Mouse (Mus musculus): Measurements from ENCODE around the gene Rbm17. TPM values are rescaled to one million over a fixed set of nuclear protein-coding genes. Genes with fewer than 3 reads are reported as not detected.

The Rbm17 gene
- total and polyA plus RNA-seq, 3 experiments: 199 to 405 (median 239) TPM

- no peak for TF ChIP-seq KAT2A (IDR thresholded peaks at IDR 0.05; ENCODE audit: insufficient replicate concordance, low read length)
- TF ChIP-seq MXI1 (IDR thresholded peaks at IDR 0.05; ENCODE audit: low read depth, low read length): no peak
- TF ChIP-seq JUND (conservative IDR thresholded peaks at IDR 0.05; ENCODE audit: low read depth, low read length): no peak
- no peak for TF ChIP-seq ELF1 (IDR thresholded peaks at IDR 0.05; ENCODE audit: low read depth, low read length)
- TF ChIP-seq CTCF (conservative IDR thresholded peaks at IDR 0.05 in 1 of 2, IDR thresholded peaks at IDR 0.05 in 1 of 2; ENCODE audit: low read depth in 2 of 2, low read length in 2 of 2): no peak
- dilution Hi-C loops (cut with MboI; ENCODE audit: extremely low pct_ligation_motif_present, extremely low pct_unique_long_range_greater_than_20kb, low sequenced_read_pairs): no loop called here
- peaks cover 20 to 71% of the 10 kb centered on the region in 2 experiments for H3K4me1 ChIP-seq (ENCODE audit: control insufficient read depth in 1 of 2, insufficient read depth in 2 of 2)
These were observed 48.2 kb upstream of the Rbm17 start for GRCm38 (mm10) chr2:11652196-11652595.

DNA sequence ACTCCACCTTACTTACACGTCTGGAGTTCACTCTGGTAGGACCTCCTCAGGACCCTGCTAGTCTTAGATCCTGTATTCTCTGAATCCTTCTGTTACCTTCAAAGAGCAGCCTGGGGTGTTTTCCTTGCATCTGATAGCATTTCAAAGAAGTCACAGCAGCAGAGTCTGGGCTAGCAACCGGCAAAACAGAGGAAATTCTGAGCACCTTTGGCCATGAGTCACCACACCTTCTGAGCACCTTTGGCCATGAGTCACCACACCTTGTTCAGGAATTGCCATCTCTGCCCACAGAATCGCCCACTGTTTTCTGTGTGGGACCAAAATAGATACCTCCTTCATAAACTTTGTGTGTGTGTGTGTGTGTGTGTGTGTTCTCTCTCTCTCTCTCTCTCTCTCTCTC lies 47.5 kb upstream of the Rbm17 start:
- no peaks in the 10 kb centered on the region for H3K27me3 ChIP-seq (replicated peaks)

More at GRCm38 (mm10) chr2:11652196-11652595, 48.2 kb upstream of the Rbm17 start:
- DNase-seq (ENCODE audit: extremely low read depth): no peak
- in situ Hi-C loops (cut with MboI; ENCODE audit: low pct_ligation_motif_present, low pct_unique_long_range_greater_than_20kb, low sequenced_read_pairs): no loop called here
- 0 out of 2 replicates have a peak overlapping the region, but pooled peaks have one; percentile 53 for H3K27ac ChIP-seq (ENCODE audit: insufficient read depth, low read depth)
- no peaks in the 10 kb centered on the region for H3K27me3 ChIP-seq (replicated peaks)
- peaks cover 4 to 7% of the 10 kb centered on the region in 2 experiments for H3K36me3 ChIP-seq (replicated peaks in 1 of 2; ENCODE audit: control insufficient read depth in 1 of 2, insufficient read depth in 1 of 2, low read length in 1 of 2)
- peaks cover 4% of the 10 kb centered on the region for H3K79me2 ChIP-seq (replicated peaks; ENCODE audit: control insufficient read depth, extremely low read depth, insufficient read depth, poor library complexity, severe bottlenecking)
- no peaks in the 10 kb centered on the region for H3K9me3 ChIP-seq (replicated peaks; ENCODE audit: low read length)
- H3K9ac ChIP-seq (ENCODE audit: insufficient read depth, low read depth): no peak overlapping the region
- no peak overlapping the region for H3K4me3 ChIP-seq (replicated peaks in 1 of 3; ENCODE audit: low read depth in 2 of 3, low read length in 2 of 3, poor library complexity in 1 of 3)
- no peak overlapping the region for H3K4me2 ChIP-seq (ENCODE audit: insufficient read depth, low read depth, poor library complexity, severe bottlenecking)

DNA sequence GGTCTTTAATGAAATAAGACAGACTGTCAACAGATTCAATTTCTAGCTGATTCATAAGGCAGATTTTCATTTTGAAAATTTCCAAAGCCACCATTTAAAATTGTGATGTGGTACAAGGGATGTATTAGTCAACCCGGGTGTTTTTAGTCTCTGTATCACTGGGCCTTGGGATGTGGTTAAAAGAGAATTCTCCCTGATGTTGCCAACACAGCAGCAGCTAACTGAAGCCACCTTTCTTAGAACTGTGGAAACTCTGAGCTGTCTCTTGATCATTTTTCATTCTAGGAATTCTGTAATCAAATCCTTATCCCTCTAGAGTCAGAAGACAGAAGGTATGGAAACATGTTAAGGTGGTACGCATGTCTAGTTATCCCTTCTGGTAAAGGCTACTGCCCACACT lies 41.3 kb upstream of the Rbm17 start:
- no peak overlapping the region; the same call in 1 of the 2 replicates for H3K27ac ChIP-seq (ENCODE audit: insufficient read depth, low read depth)
- H3K9ac ChIP-seq (ENCODE audit: insufficient read depth, low read depth): peak overlapping the region; percentile 57; the same call in 1 of the 2 replicates
- no peak overlapping the region for H3K4me3 ChIP-seq (replicated peaks in 1 of 3; ENCODE audit: low read depth in 2 of 3, low read length in 2 of 3, poor library complexity in 1 of 3)
- no peaks in the 10 kb centered on the region for H3K9me3 ChIP-seq (replicated peaks; ENCODE audit: low read length)
- H3K27me3 ChIP-seq (replicated peaks): no peaks in the 10 kb centered on the region
- DNase-seq (ENCODE audit: extremely low read depth): no peak
- H3K36me3 ChIP-seq (replicated peaks in 1 of 2; ENCODE audit: control insufficient read depth in 1 of 2, insufficient read depth in 1 of 2, low read length in 1 of 2): peaks cover 4 to 7% of the 10 kb centered on the region in 2 experiments
- H3K4me1 ChIP-seq (ENCODE audit: control insufficient read depth in 1 of 2, insufficient read depth in 2 of 2): peaks cover 13 to 77% of the 10 kb centered on the region in 2 experiments
- dilution Hi-C loops (cut with MboI; ENCODE audit: extremely low pct_ligation_motif_present, extremely low pct_unique_long_range_greater_than_20kb, low sequenced_read_pairs): no loop called here
- in situ Hi-C loops (cut with MboI; ENCODE audit: low pct_ligation_motif_present, low pct_unique_long_range_greater_than_20kb, low sequenced_read_pairs): no loop called here
- H3K4me2 ChIP-seq (ENCODE audit: insufficient read depth, low read depth, poor library complexity, severe bottlenecking): peak overlapping the region; percentile 58; the same call in 1 of the 2 replicates
- H3K79me2 ChIP-seq (replicated peaks; ENCODE audit: control insufficient read depth, extremely low read depth, insufficient read depth, poor library complexity, severe bottlenecking): peaks cover 22% of the 10 kb centered on the region
- TF ChIP-seq BHLHE40 (IDR thresholded peaks at IDR 0.05; ENCODE audit: low read depth, low read length): 0 out of 2 replicates have a peak, but pooled peaks have one; percentile 1
- no peak for TF ChIP-seq SMC3 (IDR thresholded peaks at IDR 0.05; ENCODE audit: low read depth, low read length)
- TF ChIP-seq PAX5 (IDR thresholded peaks at IDR 0.05; ENCODE audit: low read length): no peak
- TF ChIP-seq UBTF (IDR thresholded peaks at IDR 0.05; ENCODE audit: low read depth, low read length): no peak

More for the DNA sequence above, 47.5 kb upstream of the Rbm17 start:
- Histone ChIP-seq H3K27ac (ENCODE audit: insufficient read depth, low read depth) (peak overlapping the region; percentile 4; the same call in 1 of the 2 replicates), H3K4me3 (replicated peaks in 1 of 3; ENCODE audit: low read depth in 2 of 3, low read length in 2 of 3, poor library complexity in 1 of 3) (no peak overlapping the region), H3K4me1 (ENCODE audit: control insufficient read depth in 1 of 2, insufficient read depth in 2 of 2) (peaks cover 20 to 71% of the 10 kb centered on the region in 2 experiments), H3K9ac (ENCODE audit: insufficient read depth, low read depth) (no peak overlapping the region), H3K79me2 (replicated peaks; ENCODE audit: control insufficient read depth, extremely low read depth, insufficient read depth, poor library complexity, severe bottlenecking) (peaks cover 6% of the 10 kb centered on the region), H3K36me3 (replicated peaks in 1 of 2; ENCODE audit: control insufficient read depth in 1 of 2, insufficient read depth in 1 of 2, low read length in 1 of 2) (peaks cover 4 to 7% of the 10 kb centered on the region in 2 experiments), H3K4me2 (ENCODE audit: insufficient read depth, low read depth, poor library complexity, severe bottlenecking) (no peak overlapping the region), H3K9me3 (replicated peaks; ENCODE audit: low read length) (no peaks in the 10 kb centered on the region)
- dilution Hi-C loops (cut with MboI; ENCODE audit: extremely low pct_ligation_motif_present, extremely low pct_unique_long_range_greater_than_20kb, low sequenced_read_pairs) (no loop called here), in situ Hi-C loops (cut with MboI; ENCODE audit: low pct_ligation_motif_present, low pct_unique_long_range_greater_than_20kb, low sequenced_read_pairs) (no loop called here)
- DNase-seq (ENCODE audit: extremely low read depth): no peak
- TF ChIP-seq SMC3 (IDR thresholded peaks at IDR 0.05; ENCODE audit: low read depth, low read length): no peak
- no peak for TF ChIP-seq CHD2 (IDR thresholded peaks at IDR 0.05; ENCODE audit: low read length)
- no peak for TF ChIP-seq RCOR1 (conservative IDR thresholded peaks at IDR 0.05; ENCODE audit: low read depth, low read length)
- TF ChIP-seq ZKSCAN1 (IDR thresholded peaks at IDR 0.05; ENCODE audit: borderline replicate concordance, low read depth, low read length): no peak
- TF ChIP-seq GABPA (IDR thresholded peaks at IDR 0.05; ENCODE audit: insufficient replicate concordance, low read depth, low read length): no peak
- no peak for TF ChIP-seq ETS1 (conservative IDR thresholded peaks at IDR 0.05; ENCODE audit: low read depth, low read length)
- TF ChIP-seq E2F4 (IDR thresholded peaks at IDR 0.05; ENCODE audit: insufficient replicate concordance, low read depth, low read length): no peak
- TF ChIP-seq NELFE (IDR thresholded peaks at IDR 0.05; ENCODE audit: low read depth, low read length): no peak
- no peak for TF ChIP-seq USF1 (IDR thresholded peaks at IDR 0.05; ENCODE audit: low read depth, low read length)
- no peak for TF ChIP-seq EP300 (IDR thresholded peaks at IDR 0.05; ENCODE audit: low read length)
- TF ChIP-seq UBTF (IDR thresholded peaks at IDR 0.05; ENCODE audit: low read depth, low read length): no peak
- no peak for TF ChIP-seq TCF12 (IDR thresholded peaks at IDR 0.05; ENCODE audit: low read depth, low read length)
- no peak for TF ChIP-seq HCFC1 (IDR thresholded peaks at IDR 0.05; ENCODE audit: low read depth, low read length)
- no peak for TF ChIP-seq MYC (IDR thresholded peaks at IDR 0.05; ENCODE audit: low read depth, low read length)
- no peak for TF ChIP-seq MEF2A (IDR thresholded peaks at IDR 0.05; ENCODE audit: borderline replicate concordance, low read depth, low read length)
- TF ChIP-seq JUN (IDR thresholded peaks at IDR 0.05; ENCODE audit: insufficient read depth, low read depth, low read length): no peak
- TF ChIP-seq SIN3A (IDR thresholded peaks at IDR 0.05; ENCODE audit: low read length): no peak
- TF ChIP-seq ZMIZ1 (IDR thresholded peaks at IDR 0.05; ENCODE audit: low read depth, low read length): no peak
- no peak for TF ChIP-seq MAX (IDR thresholded peaks at IDR 0.05; ENCODE audit: low read length)

All from CH12.LX (cell line).